Mouse (Mus musculus): ENCODE measurements around the gene Dagla.
A peak's percentile ranks its signal among the peaks of the same experiment; 100 is the strongest.

Gene Dagla

DNA sequence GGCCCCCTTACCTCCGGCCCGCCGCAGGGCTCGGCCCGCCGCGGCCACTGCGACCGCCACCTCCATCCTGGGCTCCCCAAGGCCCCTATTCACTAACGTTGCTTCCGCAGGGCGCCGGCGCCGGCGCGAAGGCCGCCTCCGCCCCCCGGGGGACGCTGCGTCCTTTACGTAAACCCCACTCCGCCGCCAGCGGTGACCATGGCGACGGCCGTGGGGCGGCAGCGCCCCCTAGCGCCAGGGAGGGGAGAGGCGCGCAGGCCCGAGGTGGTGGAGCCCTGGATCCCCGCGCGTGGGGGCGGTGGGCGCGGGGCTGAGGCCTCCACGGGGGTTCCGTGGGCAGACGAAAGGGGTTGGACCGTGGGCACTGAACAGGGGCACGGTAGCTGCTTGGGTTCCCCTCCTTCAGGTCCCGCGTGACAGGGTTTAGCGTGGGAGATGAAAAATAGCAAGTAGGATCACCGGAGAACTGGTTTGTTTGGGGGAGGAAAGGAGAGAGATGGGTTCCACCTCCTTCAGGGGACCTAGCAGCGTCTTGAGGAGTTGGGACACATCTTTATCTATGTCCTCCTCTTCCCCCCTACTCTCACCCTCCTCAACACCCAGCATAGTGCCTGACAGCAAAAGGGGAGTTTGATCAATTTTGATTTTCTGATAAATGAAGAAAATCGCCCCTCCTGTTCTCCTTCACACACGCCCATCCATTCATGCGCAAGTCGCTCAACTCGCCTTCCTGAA lies at the start of gene Dagla:
Gene Dagla, minus strand, starts transcription at position 68 of the 735 bp plus-strand sequence.
- DNase-seq (ENCODE audit: inconsistent age in 2 of 2, low spot score in 1 of 2) = peak; percentile 79 to 94

DNA sequence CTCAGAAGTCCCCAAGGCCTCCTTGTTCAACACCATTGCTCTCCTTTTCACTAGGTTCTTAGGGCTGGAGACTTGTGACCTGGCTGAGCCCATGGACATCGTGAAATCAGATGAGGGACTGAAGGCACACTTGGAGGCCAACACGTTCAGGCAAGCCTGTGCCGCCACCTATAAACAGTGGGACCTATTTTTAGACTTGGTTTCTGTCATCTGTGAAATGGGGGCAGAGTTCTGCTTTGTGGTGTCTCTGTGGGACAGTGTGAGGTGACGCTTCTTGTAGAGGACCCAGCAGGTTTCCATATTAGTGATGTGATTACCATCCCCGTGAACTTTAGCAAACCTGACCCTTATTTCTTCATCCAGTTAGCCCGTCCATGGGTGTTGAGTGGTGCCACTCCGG lies 47.5 kb upstream of the Dagla start:
- DNase-seq (ENCODE audit: inconsistent age in 2 of 2, low spot score in 1 of 2) = no peak

DNA sequence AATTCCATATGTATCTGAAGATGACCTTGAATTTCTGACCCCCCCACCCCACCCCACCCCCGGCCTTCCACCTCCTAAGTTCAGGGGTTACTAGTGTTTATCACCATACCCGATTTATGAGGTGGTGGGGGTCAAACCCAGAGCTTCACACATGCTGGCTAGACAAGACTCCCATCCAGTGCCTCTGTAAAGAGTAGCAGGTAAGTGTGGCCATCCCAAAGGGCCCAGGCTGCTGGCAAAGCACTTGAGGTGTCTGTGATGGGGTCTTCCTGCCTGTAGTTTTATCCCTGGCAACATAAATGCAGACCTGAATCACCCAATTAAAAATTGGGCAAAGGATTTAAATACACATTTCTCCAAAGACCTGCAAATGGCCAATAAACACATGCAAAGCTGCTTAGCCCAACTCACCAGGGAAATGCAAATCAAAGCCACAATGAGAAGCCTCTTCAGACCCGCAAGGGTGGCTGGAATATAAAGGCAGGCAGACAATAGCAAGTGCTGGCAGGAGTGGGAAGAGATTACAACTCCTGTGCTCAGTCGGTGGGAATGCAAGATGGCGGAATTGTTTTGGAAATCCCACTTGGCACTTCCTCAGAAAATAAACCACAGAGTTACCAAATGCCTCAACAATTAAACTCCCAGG lies 43.1 kb upstream of the Dagla start:
- no peak for DNase-seq (ENCODE audit: inconsistent age in 2 of 2, low spot score in 1 of 2)

DNA sequence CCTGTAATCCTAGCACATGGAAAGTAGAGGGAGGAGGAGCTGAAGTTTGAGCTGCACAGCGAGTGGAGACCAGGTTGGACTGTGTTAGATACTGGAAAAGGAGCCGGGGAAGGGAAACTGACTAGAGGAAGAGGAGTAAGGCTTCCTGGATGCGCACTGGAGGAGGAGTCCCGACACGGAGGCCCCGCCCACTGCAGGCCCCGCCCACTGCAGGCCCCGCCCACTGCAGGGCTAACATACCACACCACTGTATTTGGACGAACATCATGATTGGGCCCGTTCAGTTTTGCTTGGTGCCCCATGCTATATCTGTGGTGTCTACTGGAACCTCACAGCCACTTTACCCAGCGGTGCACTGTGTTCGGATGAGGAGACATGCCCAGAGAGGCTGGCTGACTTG lies 41.0 kb upstream of the Dagla start:
- DNase-seq (ENCODE audit: inconsistent age in 2 of 2, low spot score in 1 of 2) = no peak

DNA sequence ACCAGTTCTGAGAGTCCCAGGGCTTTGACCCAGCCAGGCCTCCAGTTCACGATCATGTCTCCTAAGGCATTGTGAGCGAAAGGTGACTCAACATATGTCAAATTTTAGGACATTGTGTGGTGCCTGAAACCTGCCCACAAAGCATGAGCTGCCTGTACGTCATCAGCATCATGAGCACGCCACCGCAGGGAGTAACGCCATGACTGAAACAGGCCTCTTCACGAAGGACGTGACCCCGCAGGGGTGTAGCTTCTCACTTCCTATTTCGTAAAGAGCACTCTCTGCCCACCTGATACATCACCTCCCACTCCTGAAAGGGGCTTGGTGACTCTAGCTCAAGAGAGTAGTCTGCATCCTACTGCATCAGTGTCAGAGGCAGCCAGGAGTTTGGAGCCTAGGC lies 39.2 kb upstream of the Dagla start:
- no peak for DNase-seq (ENCODE audit: inconsistent age in 2 of 2, low spot score in 1 of 2)

- DNase-seq (ENCODE audit: inconsistent age in 2 of 2, low spot score in 1 of 2) = peak; percentile 90 to 93
Observed at GRCm38 (mm10) chr19:10341817-10342439, 37.3 kb upstream of the Dagla start.

DNA sequence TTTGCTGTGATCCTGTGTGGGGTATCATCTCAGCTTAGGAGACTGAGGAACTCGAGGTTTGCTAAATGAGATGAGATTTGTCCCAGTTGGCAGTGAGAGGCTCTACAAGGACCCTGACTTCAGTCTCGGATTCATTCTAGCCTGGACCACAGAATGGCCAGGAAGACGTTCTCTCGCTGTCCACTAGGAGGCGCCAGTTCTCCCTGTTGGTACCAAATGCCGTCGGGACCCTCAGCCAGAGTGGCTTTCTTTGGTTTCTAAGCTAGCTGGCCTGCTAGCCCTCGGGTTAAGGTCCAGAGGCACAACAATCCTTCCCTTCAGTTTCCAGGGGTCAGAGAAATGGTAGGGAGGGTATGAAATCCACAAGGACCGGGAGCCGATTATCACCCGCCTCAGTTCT lies 36.5 kb upstream of the Dagla start:
- DNase-seq (ENCODE audit: inconsistent age in 2 of 2, low spot score in 1 of 2) = peak; percentile 54 to 82

GRCm38 (mm10) chr19:10340661-10341060 lies 36.0 kb upstream of the Dagla start:
- no peak for DNase-seq (ENCODE audit: inconsistent age in 2 of 2, low spot score in 1 of 2)

DNA sequence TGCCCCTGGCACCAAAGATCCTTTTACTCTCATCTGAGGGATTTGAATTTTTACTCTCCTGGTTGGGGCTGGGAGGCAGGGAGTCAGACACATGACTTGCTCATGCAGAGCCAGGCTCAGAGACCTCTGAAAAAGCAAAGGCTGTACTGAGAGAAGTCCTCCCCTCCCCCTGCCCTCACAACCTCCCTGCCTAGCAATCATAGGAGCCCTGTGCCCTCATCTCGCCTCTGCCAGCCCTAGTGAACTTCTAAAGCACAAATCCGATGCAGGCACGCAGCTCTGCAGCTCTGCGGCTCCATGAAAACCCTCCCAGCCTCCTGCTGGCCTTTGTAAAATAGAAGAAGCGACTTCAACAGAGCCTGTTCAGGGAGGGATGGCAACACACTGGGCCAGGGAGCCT lies 34.6 kb upstream of the Dagla start:
- DNase-seq (ENCODE audit: inconsistent age in 2 of 2, low spot score in 1 of 2) = no peak

DNA sequence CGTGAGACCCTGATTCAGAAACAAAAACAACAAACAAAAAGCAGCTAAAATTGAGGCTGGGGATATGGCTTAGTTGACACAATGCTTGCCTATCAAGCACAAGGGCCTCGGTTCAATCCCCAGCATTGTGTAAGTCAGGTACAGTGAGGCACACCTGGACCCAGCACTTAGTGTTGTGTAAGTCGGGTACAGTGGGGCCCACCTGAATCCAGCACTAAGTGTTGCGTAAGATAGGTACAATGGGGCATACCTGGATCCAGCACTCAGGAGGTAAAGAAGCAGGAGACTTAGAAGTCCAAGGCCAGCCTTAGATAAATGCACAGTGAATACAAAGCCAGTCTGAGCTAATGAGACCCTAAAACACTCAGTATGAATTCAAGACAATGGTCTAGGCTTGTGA lies 34.0 kb upstream of the Dagla start:
- DNase-seq (ENCODE audit: inconsistent age in 2 of 2, low spot score in 1 of 2) = no peak

DNA sequence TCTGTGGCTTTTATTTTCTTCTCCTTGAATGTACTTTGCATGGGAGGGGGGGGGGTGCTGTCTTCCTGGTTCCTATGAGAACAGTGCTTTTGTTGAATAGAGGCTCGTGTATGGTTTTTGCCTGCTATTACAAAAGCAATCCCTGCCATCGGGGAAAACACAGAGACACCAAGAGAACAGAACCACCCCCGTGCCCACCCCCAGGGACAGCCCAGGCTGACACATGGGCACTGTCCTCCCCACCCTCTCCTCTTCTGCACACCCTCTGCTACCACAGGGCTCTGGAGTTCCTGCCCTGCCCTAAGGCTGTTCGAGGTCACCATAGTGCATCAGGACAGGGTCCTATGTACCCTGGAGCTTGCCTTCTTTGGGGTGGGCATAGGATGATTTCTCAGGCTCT lies 29.8 kb upstream of the Dagla start:
- DNase-seq (ENCODE audit: inconsistent age in 2 of 2, low spot score in 1 of 2) = no peak

- DNase-seq (ENCODE audit: inconsistent age in 2 of 2, low spot score in 1 of 2) = peak; percentile 64 to 89
Observed at GRCm38 (mm10) chr19:10333545-10334252, 29.0 kb upstream of the Dagla start.

DNA sequence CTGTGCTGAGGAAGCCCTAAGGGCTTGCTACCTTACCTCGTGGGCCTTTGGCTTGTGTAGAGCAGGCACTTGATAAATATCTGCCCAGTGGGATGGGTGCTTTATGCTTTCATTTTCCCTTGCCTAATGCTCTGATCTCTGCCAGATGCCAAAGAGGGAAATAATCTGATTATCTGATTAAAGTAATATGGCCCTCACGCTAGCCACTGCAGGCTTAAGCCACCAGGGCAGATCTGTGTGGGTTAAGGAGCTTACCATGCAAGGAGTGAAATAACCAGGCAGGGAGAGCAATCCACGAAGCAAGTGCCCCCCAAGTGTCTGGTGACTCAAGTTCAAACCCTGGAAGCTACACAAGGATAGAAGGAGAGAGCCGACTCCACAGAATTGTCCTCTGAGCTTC lies 27.0 kb upstream of the Dagla start:
- DNase-seq (ENCODE audit: inconsistent age in 2 of 2, low spot score in 1 of 2) = no peak

GRCm38 (mm10) chr19:10329033-10329432 lies 24.4 kb upstream of the Dagla start:
- DNase-seq (ENCODE audit: inconsistent age in 2 of 2, low spot score in 1 of 2) = no peak

- DNase-seq (ENCODE audit: inconsistent age in 2 of 2, low spot score in 1 of 2) = no peak
Observed at GRCm38 (mm10) chr19:10326609-10327008, 21.9 kb upstream of the Dagla start.

DNA sequence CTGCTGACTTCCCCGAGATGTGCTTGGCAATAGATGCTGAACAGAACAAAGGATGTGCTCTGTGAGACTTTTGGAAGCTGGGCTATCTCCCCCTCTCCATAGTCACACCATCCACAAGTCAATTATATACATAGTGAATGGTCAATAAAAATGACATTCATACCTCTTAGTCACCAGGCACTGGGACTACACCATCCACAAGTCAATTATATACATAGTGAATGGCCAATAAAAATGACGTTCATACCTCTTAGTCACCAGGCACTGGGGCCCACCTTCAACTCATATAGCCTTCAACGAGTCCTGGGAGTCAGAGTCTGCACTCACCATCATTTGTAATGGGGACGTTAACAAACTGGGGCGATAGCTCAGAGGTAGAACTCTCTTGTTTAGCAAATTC lies 19.2 kb upstream of the Dagla start:
- no peak for DNase-seq (ENCODE audit: inconsistent age in 2 of 2, low spot score in 1 of 2)

GRCm38 (mm10) chr19:10323362-10323837 lies 18.7 kb upstream of the Dagla start:
- peak; percentile 43 to 80 for DNase-seq (ENCODE audit: inconsistent age in 2 of 2, low spot score in 1 of 2)

- no peak for DNase-seq (ENCODE audit: inconsistent age in 2 of 2, low spot score in 1 of 2)
Observed at GRCm38 (mm10) chr19:10317795-10318194, 13.1 kb upstream of the Dagla start.

GRCm38 (mm10) chr19:10317358-10317757 lies 12.7 kb upstream of the Dagla start:
- no peak for DNase-seq (ENCODE audit: inconsistent age in 2 of 2, low spot score in 1 of 2)

DNA sequence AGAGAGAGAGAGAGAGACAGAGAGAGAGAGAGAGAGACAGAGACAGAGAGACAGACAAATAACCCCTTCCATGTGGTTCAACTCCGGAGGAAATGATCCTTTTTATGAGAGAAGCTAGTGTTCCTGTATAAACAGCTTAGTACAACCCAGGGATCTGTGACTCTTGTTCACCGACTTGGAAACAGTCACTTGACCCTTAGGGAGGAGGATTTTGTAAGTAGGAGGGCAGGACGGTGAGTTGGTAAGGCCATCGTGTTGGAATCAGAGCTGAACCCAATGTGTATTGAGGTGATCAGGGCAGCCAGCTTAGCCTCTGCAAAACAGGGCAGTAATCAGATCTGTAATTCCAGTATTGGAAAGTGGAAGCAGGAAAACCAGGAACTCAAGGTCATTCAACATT lies 12.3 kb upstream of the Dagla start:
- DNase-seq (ENCODE audit: inconsistent age in 2 of 2, low spot score in 1 of 2) = no peak

DNA sequence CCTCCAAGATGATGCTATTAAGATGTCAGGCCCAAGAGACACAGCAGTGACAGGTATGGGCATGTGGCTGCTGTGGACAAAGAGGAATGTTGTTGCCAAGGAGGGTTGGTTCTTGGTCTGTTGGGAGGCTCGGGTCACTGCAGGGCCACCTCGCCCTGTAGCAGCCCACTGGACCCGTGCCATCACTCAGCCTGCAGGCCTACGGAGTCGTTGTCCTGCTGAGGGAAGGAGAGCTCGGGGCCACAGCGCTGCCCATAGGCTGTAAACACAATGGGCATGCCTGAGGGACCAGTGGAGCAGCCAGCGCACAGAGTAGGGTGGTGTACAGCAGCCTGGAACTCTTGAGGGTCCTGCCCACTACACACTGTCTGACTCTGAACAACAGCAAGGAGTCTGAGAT lies 7.4 kb upstream of the Dagla start:
- no peak for DNase-seq (ENCODE audit: inconsistent age in 2 of 2, low spot score in 1 of 2)

- DNase-seq (ENCODE audit: inconsistent age in 2 of 2, low spot score in 1 of 2) = no peak
Observed at GRCm38 (mm10) chr19:10308990-10309389, 4.3 kb upstream of the Dagla start.

Measured in adrenal gland, adult (tissue).